Mouse (Mus musculus): Measurements from ENCODE around the gene Pgpep1.

DNA sequence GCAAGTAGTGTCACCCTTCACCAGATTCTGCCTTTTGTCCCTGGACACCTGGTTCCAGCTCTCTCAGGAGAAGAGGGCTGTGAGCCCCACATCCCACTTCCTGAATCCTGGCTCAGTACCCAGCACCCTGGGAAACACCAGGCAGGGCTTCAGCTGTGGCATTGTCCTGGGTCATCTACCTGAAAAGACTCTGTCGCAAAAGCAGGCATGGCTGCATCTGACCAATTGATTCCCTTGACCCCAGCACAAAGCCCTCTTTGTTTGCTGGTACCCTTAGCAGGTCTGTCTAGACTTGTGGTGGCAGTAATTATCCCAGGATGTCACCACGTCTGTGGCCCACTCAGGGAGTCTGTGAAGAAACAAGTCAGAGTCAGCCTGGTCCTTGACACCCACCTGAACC is 4.7 kb downstream of the Pgpep1 start:
- no peak for TF ChIP-seq CTCF (IDR thresholded peaks at IDR 0.05; ENCODE audit: low read depth, low read length)
- TF ChIP-seq GATA1 (IDR thresholded peaks at IDR 0.05; ENCODE audit: borderline replicate concordance, low read length), result no peak
- TF ChIP-seq POLR2AphosphoS5 (IDR thresholded peaks at IDR 0.05; ENCODE audit: insufficient replicate concordance, low read depth, low read length), result no peak

Measured in G1E (cell line).